Mouse (Mus musculus) ES-Bruce4 (cell line): ENCODE data around the gene Dctn1. TPM values are rescaled to one million over a fixed set of nuclear protein-coding genes. Genes with fewer than 3 reads are reported as not detected.

ENCODE experiments used
- H3K27ac ChIP-seq: 2 replicates; pipeline ENCODE4 v1.5.1; 2012; ENCODE audit warnings: low read length, inconsistent platforms; ENCODE audit not compliant: insufficient read depth
- H3K27me3 ChIP-seq: 2 replicates; pipeline ENCODE4 v1.6.1; 2012; ENCODE audit warnings: mild to moderate bottlenecking, low read length, inconsistent platforms; ENCODE audit not compliant: control insufficient read depth, poor library complexity, insufficient read depth, severe bottlenecking
- H3K36me3 ChIP-seq: 2 replicates; pipeline ENCODE4 v1.6.1; 2012; ENCODE audit warnings: inconsistent platforms, mild to moderate bottlenecking, low read length, moderate library complexity; ENCODE audit not compliant: control insufficient read depth, poor library complexity, insufficient read depth, severe bottlenecking
- H3K4me1 ChIP-seq: one replicate; pipeline ENCODE4 v1.8.1; 2011; ENCODE audit warnings: low read length; ENCODE audit not compliant: control insufficient read depth, insufficient read depth
- H3K4me3 ChIP-seq: 2 replicates; pipeline ENCODE4 v1.5.1; 2011; ENCODE audit warnings: low read depth, mild to moderate bottlenecking, low read length
- H3K9ac ChIP-seq: 2 replicates; pipeline ENCODE4 v1.6.1; 2012; ENCODE audit warnings: low read depth, mild to moderate bottlenecking, inconsistent platforms; ENCODE audit not compliant: poor library complexity, severe bottlenecking
- H3K9me3 ChIP-seq: replicated peaks from 2 replicates; pipeline ENCODE4 v1.6.1; 2012; ENCODE audit warnings: mild to moderate bottlenecking, low read length, inconsistent platforms; ENCODE audit not compliant: control insufficient read depth, poor library complexity, insufficient read depth, severe bottlenecking
- CTCF ChIP-seq: IDR thresholded peaks from one replicate; pipeline ENCODE4 v1.8.1; 2011; ENCODE audit warnings: low read depth, low read length
- EP300 ChIP-seq: IDR thresholded peaks from 2 replicates; pipeline ENCODE4 v1.6.1; 2011; ENCODE audit warnings: low read depth, low read length; ENCODE audit not compliant: insufficient read depth
- POLR2A ChIP-seq: IDR thresholded peaks from one replicate; pipeline ENCODE4 v1.8.1; 2011; ENCODE audit warnings: low read length; ENCODE audit not compliant: insufficient read depth
- polyA plus RNA-seq: library from polyadenylated mRNA; stranded (reverse); fragments of >200 nt; gene quantifications from 2 replicates; pipeline ENCODE4 v1.2.4, GENCODE M21; 2011; ENCODE audit warnings: low read depth; ENCODE audit not compliant: missing spikeins, insufficient read depth, insufficient read length

The Dctn1 gene
- polyA plus RNA-seq, 1 experiment = 41.5 TPM

GRCm38 (mm10) chr6:83205851-83206250, 40.1 kb downstream of the Dctn1 start:
- no peak overlapping the region for H3K4me3 ChIP-seq
- H3K4me1 ChIP-seq = no peaks in the 10 kb centered on the region
- no peak for TF ChIP-seq POLR2A
- no peak for TF ChIP-seq EP300
- no peak for TF ChIP-seq CTCF
- no peak overlapping the region for H3K9ac ChIP-seq
- no peaks in the 10 kb centered on the region for H3K36me3 ChIP-seq
- H3K27ac ChIP-seq = no peak overlapping the region
- H3K9me3 ChIP-seq = no peaks in the 10 kb centered on the region
- no peaks in the 10 kb centered on the region for H3K27me3 ChIP-seq

- TF ChIP-seq EP300 (no peak), CTCF (no peak), POLR2A (no peak)
- Histone ChIP-seq H3K9me3 (no peaks in the 10 kb centered on the region), H3K4me1 (no peaks in the 10 kb centered on the region), H3K9ac (no peak overlapping the region), H3K4me3 (no peak overlapping the region), H3K27ac (no peak overlapping the region), H3K27me3 (no peaks in the 10 kb centered on the region), H3K36me3 (no peaks in the 10 kb centered on the region)
Measured at GRCm38 (mm10) chr6:83206321-83206720, 40.6 kb downstream of the Dctn1 start.

- TF ChIP-seq EP300 (no peak), CTCF (no peak), POLR2A (no peak)
- Histone ChIP-seq H3K4me3 (no peak overlapping the region), H3K9ac (no peak overlapping the region), H3K27me3 (no peaks in the 10 kb centered on the region), H3K4me1 (no peaks in the 10 kb centered on the region), H3K36me3 (no peaks in the 10 kb centered on the region), H3K27ac (no peak overlapping the region), H3K9me3 (no peaks in the 10 kb centered on the region)
Measured at GRCm38 (mm10) chr6:83207361-83208049, 41.8 kb downstream of the Dctn1 start.

GRCm38 (mm10) chr6:83208050-83208400, 42.3 kb downstream of the Dctn1 start:
- Histone ChIP-seq H3K36me3 (no peaks in the 10 kb centered on the region), H3K9me3 (no peaks in the 10 kb centered on the region)

GRCm38 (mm10) chr6:83210495-83210894, 44.8 kb downstream of the Dctn1 start:
- no peaks in the 10 kb centered on the region for H3K36me3 ChIP-seq
- TF ChIP-seq EP300 (no peak), POLR2A (no peak)
- H3K4me3 ChIP-seq = no peak overlapping the region
- no peak overlapping the region for H3K9ac ChIP-seq
- H3K27me3 ChIP-seq = no peaks in the 10 kb centered on the region
- H3K9me3 ChIP-seq = no peaks in the 10 kb centered on the region
- no peak overlapping the region for H3K27ac ChIP-seq
- H3K4me1 ChIP-seq = no peaks in the 10 kb centered on the region

More at GRCm38 (mm10) chr6:83208050-83208400, 42.3 kb downstream of the Dctn1 start:
- H3K27me3 ChIP-seq = no peaks in the 10 kb centered on the region
- H3K9ac ChIP-seq = no peak overlapping the region
- no peak overlapping the region for H3K27ac ChIP-seq
- H3K4me1 ChIP-seq = no peaks in the 10 kb centered on the region
- no peak overlapping the region for H3K4me3 ChIP-seq
- no peak for TF ChIP-seq POLR2A

GRCm38 (mm10) chr6:83211526-83211925, 45.8 kb downstream of the Dctn1 start:
- Histone ChIP-seq H3K9ac (no peak overlapping the region), H3K27ac (no peak overlapping the region)

More at GRCm38 (mm10) chr6:83211526-83211925, 45.8 kb downstream of the Dctn1 start:
- TF ChIP-seq CTCF (no peak), EP300 (no peak), POLR2A (no peak)
- H3K36me3 ChIP-seq = no peaks in the 10 kb centered on the region
- no peaks in the 10 kb centered on the region for H3K4me1 ChIP-seq
- no peak overlapping the region for H3K4me3 ChIP-seq
- no peaks in the 10 kb centered on the region for H3K27me3 ChIP-seq
- H3K9me3 ChIP-seq = no peaks in the 10 kb centered on the region
